Mouse (Mus musculus) brain, adult 2 months (tissue): Measurements from ENCODE around the gene Gm10439.
"Not testable (repeated sequence)": the region's sequence is repeated elsewhere in the genome, so short reads cannot be mapped to it uniquely, and the experiment has no call there.

ENCODE experiments used
- DNase-seq: peaks from one replicate; pipeline ENCODE4 v3.0.0; 2011; ENCODE audit warnings: low read depth, low spot score

Gm10439 gene

GRCm38 (mm10) chrX:149594270-149594669 lies at the start of gene Gm10439:
Gm10439 (plus strand) TSS chrX:149594570.
- DNase-seq = not testable (repeated sequence)
